Mouse (Mus musculus) midbrain, postnatal 0 days (tissue): ENCODE data around the gene Txlng. TPM values are rescaled to one million over a fixed set of nuclear protein-coding genes. Genes with fewer than 3 reads are reported as not detected.
"Not testable (repeated sequence)": the region's sequence is repeated elsewhere in the genome, so short reads cannot be mapped to it uniquely, and the experiment has no call there.

Experiments used
- ATAC-seq: fragments of 200-750 bp; cut with Nextera tagmentation; 2 replicates; pipeline ENCODE4 v1.8.0; 2017; ENCODE audit warnings: moderate number of reproducible peaks, mild to moderate bottlenecking, moderate TSS enrichment, moderate library complexity; ENCODE audit not compliant: low FRiP score
- DNase-seq: peaks from one replicate; pipeline ENCODE4 v3.0.0-alpha.2; 2015; ENCODE audit warnings: low spot score
- H3K27ac ChIP-seq: fragments of 300-500 bp; sonication (generic); 2 replicates; pipeline ENCODE4 v1.5.1; 2014; ENCODE audit warnings: low read depth, mild to moderate bottlenecking, low read length, mixed read lengths
- H3K27me3 ChIP-seq: fragments of 300-500 bp; sonication (generic); 2 replicates; pipeline ENCODE4 v1.6.1; 2014; ENCODE audit warnings: low read length, control low read depth, mixed read lengths; ENCODE audit not compliant: insufficient read depth
- H3K36me3 ChIP-seq: fragments of 300-500 bp; sonication (generic); 2 replicates; pipeline ENCODE4 v1.6.1; 2014; ENCODE audit warnings: low read length, control low read depth, mixed read lengths; ENCODE audit not compliant: insufficient read depth
- H3K4me1 ChIP-seq: fragments of 300-500 bp; sonication (generic); 2 replicates; pipeline ENCODE4 v1.6.1; 2014; ENCODE audit warnings: mild to moderate bottlenecking, control low read depth, antibody characterized with exemption, low read length, mixed read lengths; ENCODE audit not compliant: insufficient read depth
- H3K4me2 ChIP-seq: fragments of 300-500 bp; sonication (generic); 2 replicates; pipeline ENCODE4 v1.6.1; 2014; ENCODE audit warnings: low read depth, mild to moderate bottlenecking, low read length, mixed read lengths; ENCODE audit not compliant: poor library complexity, severe bottlenecking
- H3K4me3 ChIP-seq: fragments of 300-500 bp; sonication (generic); 2 replicates; pipeline ENCODE4 v1.5.1; 2014; ENCODE audit warnings: low read depth, mild to moderate bottlenecking, low read length, moderate library complexity
- H3K9ac ChIP-seq: fragments of 300-500 bp; sonication (generic); replicated peaks from 2 replicates; pipeline ENCODE4 v1.6.1; 2014; ENCODE audit warnings: mild to moderate bottlenecking, low read length, moderate library complexity, mixed read lengths; ENCODE audit not compliant: poor library complexity, severe bottlenecking
- H3K9me3 ChIP-seq: fragments of 300-500 bp; sonication (generic); 2 replicates; pipeline ENCODE4 v1.6.1; 2016; ENCODE audit warnings: low read length, control low read depth
- CTCF ChIP-seq: IDR thresholded peaks from 2 replicates; pipeline ENCODE4 v1.5.1; 2016; ENCODE audit warnings: antibody characterized with exemption, mild to moderate bottlenecking
- WGBS: fragments of 180-500 bp; shearing (Covaris S2); extraction: QIAGEN DNeasy Blood & Tissue Kit; methylation state at CpG from one replicate; pipeline ENCODE4 v1.1.7; 2014; 5-methylcytosine and 5-hydroxymethylcytosine counted together
- polyA plus RNA-seq: library from polyadenylated mRNA; unstranded; fragments of >200 nt; fragmentation: Nextera tagmentation; extraction: Ambion mirVana; gene quantifications from 2 replicates; pipeline ENCODE4 v1.2.1, GENCODE M21; 2015
- total RNA-seq: library from RNA; depleted of rRNA; stranded (reverse); fragments of >200 nt; gene quantifications from 2 replicates; pipeline ENCODE4 v1.2.3, GENCODE M21; 2014

Gene Txlng
- total and polyA plus RNA-seq, 2 experiments from 2014 or later = 12.3 to 13.6 TPM

DNA sequence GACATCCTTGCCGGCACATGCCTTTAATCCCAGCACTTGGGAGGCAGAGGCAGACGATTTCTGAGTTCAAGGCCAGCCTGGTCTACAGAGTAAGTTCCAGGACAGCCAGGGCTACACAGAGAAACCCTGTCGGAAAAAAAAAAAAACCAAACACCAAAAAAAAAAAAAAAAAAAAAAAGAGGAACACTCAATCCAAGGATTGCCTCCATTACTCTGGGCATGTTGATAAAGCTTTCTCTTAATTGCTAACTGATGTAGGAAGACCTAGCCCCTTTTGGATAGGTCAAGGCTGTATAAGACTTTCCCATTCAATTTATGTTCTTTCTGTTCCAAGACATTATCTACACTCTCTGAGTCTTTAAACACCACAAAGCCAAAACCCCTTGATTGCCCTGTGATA is 16.3 kb upstream of the Txlng start:
- Histone ChIP-seq H3K4me1 (no peaks in the 10 kb centered on the region), H3K4me3 (no peak overlapping the region), H3K27me3 (no peaks in the 10 kb centered on the region), H3K9ac (no peak overlapping the region), H3K36me3 (no peaks in the 10 kb centered on the region), H3K9me3 (no peaks in the 10 kb centered on the region), H3K27ac (no peak overlapping the region), H3K4me2 (no peak overlapping the region)
- TF ChIP-seq CTCF = no peak
- 92% methylated on average over 3 of the region's 3 CpGs for WGBS
- DNase-seq (no peak), ATAC-seq (no peak)

GRCm38 (mm10) chrX:162844447-162845100 is 15.3 kb upstream of the Txlng start:
- Histone ChIP-seq H3K4me2 (no peak overlapping the region), H3K9me3 (no peaks in the 10 kb centered on the region), H3K4me1 (no peaks in the 10 kb centered on the region), H3K27ac (no peak overlapping the region), H3K36me3 (no peaks in the 10 kb centered on the region), H3K27me3 (no peaks in the 10 kb centered on the region), H3K4me3 (no peak overlapping the region), H3K9ac (no peak overlapping the region)
- ATAC-seq (no peak), DNase-seq (no peak)
- 68% methylated on average over 8 of the region's 8 CpGs for WGBS
- no peak for TF ChIP-seq CTCF

DNA sequence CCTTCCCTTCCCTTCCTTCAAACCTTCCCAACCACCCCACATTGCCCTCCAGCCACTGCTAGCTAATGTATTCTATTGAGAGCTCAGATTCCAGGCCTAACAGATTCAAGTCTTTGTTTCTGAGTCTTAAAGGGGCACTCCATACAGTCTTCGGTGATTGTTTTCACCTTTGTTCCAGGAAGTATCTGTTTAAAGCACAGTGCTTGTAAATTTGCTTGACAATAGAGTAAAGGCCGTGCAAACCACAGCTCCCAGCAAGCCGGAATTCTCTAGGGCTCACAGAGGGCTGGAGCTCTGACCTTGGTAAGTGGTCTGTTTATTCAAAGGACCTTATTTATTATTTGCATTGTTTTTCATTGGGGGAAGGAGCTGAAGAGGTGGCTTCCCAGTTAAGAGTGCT is 2.8 kb upstream of the Txlng start:
- no peak overlapping the region for H3K4me2 ChIP-seq
- H3K4me1 ChIP-seq = no peaks in the 10 kb centered on the region
- no peaks in the 10 kb centered on the region for H3K9me3 ChIP-seq
- no peak overlapping the region for H3K9ac ChIP-seq
- WGBS = 29% methylated on average over 3 of the region's 3 CpGs
- no peak overlapping the region for H3K27ac ChIP-seq
- H3K27me3 ChIP-seq = no peaks in the 10 kb centered on the region
- ATAC-seq (no peak), DNase-seq (no peak)
- no peaks in the 10 kb centered on the region for H3K36me3 ChIP-seq
- no peak overlapping the region for H3K4me3 ChIP-seq
- no peak for TF ChIP-seq CTCF

- ATAC-seq (no peak), DNase-seq (no peak)
- Histone ChIP-seq H3K4me3 (no peak overlapping the region), H3K4me2 (no peak overlapping the region), H3K27me3 (no peaks in the 10 kb centered on the region), H3K36me3 (no peaks in the 10 kb centered on the region), H3K9ac (no peak overlapping the region), H3K27ac (no peak overlapping the region), H3K9me3 (no peaks in the 10 kb centered on the region), H3K4me1 (no peaks in the 10 kb centered on the region)
- no peak for TF ChIP-seq CTCF
- WGBS = 50% methylated on average over 1 of the region's 1 CpGs
Observed at GRCm38 (mm10) chrX:162831542-162831941, 2.3 kb upstream of the Txlng start.

DNA sequence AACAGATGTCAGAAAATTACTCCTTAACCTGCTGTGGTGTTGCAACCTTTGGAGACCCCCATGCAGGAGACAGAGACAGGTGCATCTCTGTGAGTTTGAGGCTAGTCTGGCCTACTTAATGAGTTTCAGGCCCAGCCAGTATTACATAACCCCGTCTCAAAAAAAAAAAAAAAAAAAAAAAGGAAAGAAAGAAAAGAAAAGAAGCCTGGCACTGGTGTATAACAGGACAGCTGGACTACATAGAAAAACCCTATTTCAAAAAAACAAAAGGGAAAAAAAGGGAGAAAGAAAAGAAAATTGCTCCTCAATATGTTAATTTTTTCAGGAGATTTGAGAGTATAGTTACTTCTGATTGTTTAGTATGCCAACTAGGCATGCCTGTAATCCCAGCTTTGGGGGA is 1.8 kb upstream of the Txlng start:
- no peaks in the 10 kb centered on the region for H3K36me3 ChIP-seq
- no peak overlapping the region for H3K4me3 ChIP-seq
- no peaks in the 10 kb centered on the region for H3K9me3 ChIP-seq
- no peak for TF ChIP-seq CTCF
- ATAC-seq (no peak), DNase-seq (no peak)
- H3K4me1 ChIP-seq = no peaks in the 10 kb centered on the region
- no peaks in the 10 kb centered on the region for H3K27me3 ChIP-seq
- no peak overlapping the region for H3K9ac ChIP-seq
- H3K27ac ChIP-seq = no peak overlapping the region
- no peak overlapping the region for H3K4me2 ChIP-seq
- WGBS = 25% methylated on average over 1 of the region's 1 CpGs

DNA sequence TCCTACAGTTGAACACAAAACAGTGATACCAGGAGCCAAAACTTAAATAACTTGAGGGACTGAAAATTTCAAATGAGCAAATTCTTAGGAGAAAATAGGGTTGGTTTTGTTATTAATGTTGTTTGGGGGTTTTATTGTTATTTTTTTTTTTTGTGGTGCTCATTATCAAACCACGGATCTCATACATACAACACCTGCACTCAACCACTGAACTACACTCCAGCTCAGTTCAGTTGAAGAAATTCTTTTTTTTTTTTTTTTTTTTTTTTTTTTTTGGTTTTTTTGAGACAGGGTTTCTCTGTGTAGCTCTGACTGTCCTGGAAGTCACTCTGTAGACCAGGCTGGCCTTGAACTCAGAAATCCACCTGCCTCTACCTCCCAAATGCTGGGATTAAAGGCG is 1.1 kb upstream of the Txlng start:
- H3K9me3 ChIP-seq, H3K4me3 ChIP-seq, DNase-seq, H3K27me3 ChIP-seq, H3K36me3 ChIP-seq, ATAC-seq, H3K9ac ChIP-seq, H3K4me1 ChIP-seq, H3K27ac ChIP-seq, H3K4me2 ChIP-seq: not testable (repeated sequence)
- 72% methylated on average over 2 of the region's 2 CpGs for WGBS
